Mouse (Mus musculus) hindbrain, embryonic 16.5 days (tissue): ENCODE measurements around the gene Eif4e3. TPM values are rescaled to one million over a fixed set of nuclear protein-coding genes. Genes with fewer than 3 reads are reported as not detected.

ENCODE experiments used
- ATAC-seq: fragments of 200-750 bp; cut with Nextera tagmentation; 2 replicates; pipeline ENCODE4 v1.8.0; 2017; ENCODE audit warnings: moderate TSS enrichment, moderate library complexity
- H3K27ac ChIP-seq: fragments of 300-500 bp; sonication (generic); 2 replicates; pipeline ENCODE4 v1.5.1; 2014; ENCODE audit warnings: low read depth, mild to moderate bottlenecking, control low read depth, low read length, moderate library complexity
- H3K27me3 ChIP-seq: fragments of 300-500 bp; sonication (generic); replicated peaks from 2 replicates; pipeline ENCODE4 v1.6.1; 2014; ENCODE audit warnings: low read length; ENCODE audit not compliant: control insufficient read depth, insufficient read depth
- H3K36me3 ChIP-seq: fragments of 300-500 bp; sonication (generic); 2 replicates; pipeline ENCODE4 v1.6.1; 2014; ENCODE audit warnings: mild to moderate bottlenecking, low read length, moderate library complexity, mixed read lengths; ENCODE audit not compliant: control insufficient read depth, insufficient read depth
- H3K4me1 ChIP-seq: fragments of 300-500 bp; sonication (generic); 2 replicates; pipeline ENCODE4 v1.6.1; 2014; ENCODE audit warnings: low read depth, low read length; ENCODE audit not compliant: control insufficient read depth, insufficient read depth
- H3K4me2 ChIP-seq: fragments of 300-500 bp; sonication (generic); 2 replicates; pipeline ENCODE4 v1.6.1; 2014; ENCODE audit warnings: mild to moderate bottlenecking, low read length, control low read depth, moderate library complexity
- H3K4me3 ChIP-seq: fragments of 300-500 bp; sonication (generic); 2 replicates; pipeline ENCODE4 v1.5.1; 2014; ENCODE audit warnings: mild to moderate bottlenecking, low read length, control low read depth, moderate library complexity
- H3K9ac ChIP-seq: fragments of 300-500 bp; sonication (generic); 2 replicates; pipeline ENCODE4 v1.6.1; 2014; ENCODE audit warnings: low read depth, mild to moderate bottlenecking, control low read depth, low read length, moderate library complexity
- H3K9me3 ChIP-seq: fragments of 300-500 bp; sonication (generic); 2 replicates; pipeline ENCODE4 v1.6.1; 2014; ENCODE audit warnings: mild to moderate bottlenecking, low read length, moderate library complexity; ENCODE audit not compliant: control insufficient read depth
- WGBS: fragments of 180-500 bp; shearing (Covaris S2); extraction: QIAGEN DNeasy Blood & Tissue Kit; methylation state at CpG from one replicate; pipeline ENCODE4 v1.1.7; 2014; 5-methylcytosine and 5-hydroxymethylcytosine counted together
- polyA plus RNA-seq: library from polyadenylated mRNA; unstranded; fragments of >200 nt; fragmentation: Nextera tagmentation; extraction: Ambion mirVana; gene quantifications from 2 replicates; pipeline ENCODE4 v1.2.1, GENCODE M21; 2015

Eif4e3 gene
- polyA plus RNA-seq, 1 experiment from 2014 or later, result 5.7 TPM

- Histone ChIP-seq H3K9me3 (no peaks in the 10 kb centered on the region), H3K4me1 (no peaks in the 10 kb centered on the region), H3K4me2 (no peak overlapping the region), H3K4me3 (no peak overlapping the region), H3K9ac (no peak overlapping the region), H3K27ac (no peak overlapping the region), H3K27me3 (no peaks in the 10 kb centered on the region), H3K36me3 (0 out of 2 replicates have a peak, but pooled peaks cover 2% of the 10 kb centered on the region)
- no peak for ATAC-seq
- WGBS, result 86% methylated on average over 32 of the region's 32 CpGs
Observed at GRCm38 (mm10) chr6:99632121-99632980, 34.2 kb downstream of the Eif4e3 start.

GRCm38 (mm10) chr6:99631637-99632036 lies 34.9 kb downstream of the Eif4e3 start:
- 70% methylated on average over 5 of the region's 5 CpGs for WGBS
- no peaks in the 10 kb centered on the region for H3K27me3 ChIP-seq

GRCm38 (mm10) chr6:99629726-99630458 lies 36.7 kb downstream of the Eif4e3 start:
- ATAC-seq, result no peak
- H3K9ac ChIP-seq, result no peak overlapping the region
- WGBS, result 66% methylated on average over 8 of the region's 8 CpGs

More at GRCm38 (mm10) chr6:99631637-99632036, 34.9 kb downstream of the Eif4e3 start:
- H3K27ac ChIP-seq, result no peak overlapping the region
- no peak for ATAC-seq
- no peak overlapping the region for H3K9ac ChIP-seq
- no peaks in the 10 kb centered on the region for H3K4me1 ChIP-seq
- H3K9me3 ChIP-seq, result no peaks in the 10 kb centered on the region
- H3K4me3 ChIP-seq, result no peak overlapping the region
- peaks cover 2% of the 10 kb centered on the region; the same call in 1 of the 2 replicates for H3K36me3 ChIP-seq
- no peak overlapping the region for H3K4me2 ChIP-seq

GRCm38 (mm10) chr6:99626347-99626746 lies 40.2 kb downstream of the Eif4e3 start:
- no peak for ATAC-seq
- Histone ChIP-seq H3K9ac (no peak overlapping the region), H3K36me3 (peaks cover 2% of the 10 kb centered on the region; the same call in 1 of the 2 replicates), H3K4me2 (no peak overlapping the region), H3K27me3 (peaks cover 1% of the 10 kb centered on the region; the same call in 1 of the 2 replicates), H3K4me3 (no peak overlapping the region), H3K27ac (no peak overlapping the region), H3K9me3 (no peaks in the 10 kb centered on the region), H3K4me1 (no peaks in the 10 kb centered on the region; the same call in 1 of the 2 replicates)
- WGBS, result 65% methylated on average over 2 of the region's 2 CpGs

More at GRCm38 (mm10) chr6:99629726-99630458, 36.7 kb downstream of the Eif4e3 start:
- Histone ChIP-seq H3K4me3 (no peak overlapping the region), H3K4me1 (no peaks in the 10 kb centered on the region; the same call in 1 of the 2 replicates), H3K27me3 (no peaks in the 10 kb centered on the region; the same call in 1 of the 2 replicates), H3K36me3 (peaks cover 2% of the 10 kb centered on the region; the same call in 1 of the 2 replicates), H3K9me3 (no peaks in the 10 kb centered on the region), H3K4me2 (no peak overlapping the region), H3K27ac (no peak overlapping the region)

GRCm38 (mm10) chr6:99625803-99626202 lies 40.8 kb downstream of the Eif4e3 start:
- no peaks in the 10 kb centered on the region for H3K9me3 ChIP-seq
- no peak overlapping the region for H3K4me3 ChIP-seq
- H3K27me3 ChIP-seq, result peaks cover 2% of the 10 kb centered on the region; the same call in 1 of the 2 replicates
- H3K36me3 ChIP-seq, result peaks cover 2% of the 10 kb centered on the region; the same call in 1 of the 2 replicates
- no peak overlapping the region for H3K27ac ChIP-seq
- no peak overlapping the region for H3K4me2 ChIP-seq
- 30% methylated on average over 7 of the region's 7 CpGs for WGBS
- ATAC-seq, result no peak
- no peak overlapping the region for H3K9ac ChIP-seq
- H3K4me1 ChIP-seq, result no peaks in the 10 kb centered on the region; the same call in 1 of the 2 replicates

- WGBS, result 53% methylated on average over 7 of the region's 7 CpGs
Observed at GRCm38 (mm10) chr6:99625306-99625705, 41.3 kb downstream of the Eif4e3 start.

GRCm38 (mm10) chr6:99624542-99624941 lies 42.0 kb downstream of the Eif4e3 start:
- H3K27ac ChIP-seq, result no peak overlapping the region
- WGBS, result 89% methylated on average over 3 of the region's 3 CpGs
- H3K9ac ChIP-seq, result no peak overlapping the region
- ATAC-seq, result no peak
- peaks cover 2% of the 10 kb centered on the region; the same call in 1 of the 2 replicates for H3K36me3 ChIP-seq
- no peaks in the 10 kb centered on the region for H3K9me3 ChIP-seq
- peaks cover 2% of the 10 kb centered on the region; the same call in 1 of the 2 replicates for H3K27me3 ChIP-seq
- no peaks in the 10 kb centered on the region; the same call in 1 of the 2 replicates for H3K4me1 ChIP-seq
- H3K4me3 ChIP-seq, result no peak overlapping the region
- no peak overlapping the region for H3K4me2 ChIP-seq

More at GRCm38 (mm10) chr6:99625306-99625705, 41.3 kb downstream of the Eif4e3 start:
- Histone ChIP-seq H3K27ac (no peak overlapping the region), H3K9me3 (no peaks in the 10 kb centered on the region), H3K4me2 (no peak overlapping the region), H3K4me3 (no peak overlapping the region), H3K36me3 (peaks cover 2% of the 10 kb centered on the region; the same call in 1 of the 2 replicates), H3K4me1 (no peaks in the 10 kb centered on the region; the same call in 1 of the 2 replicates), H3K9ac (no peak overlapping the region), H3K27me3 (peaks cover 2% of the 10 kb centered on the region; the same call in 1 of the 2 replicates)
- no peak for ATAC-seq

GRCm38 (mm10) chr6:99623641-99624040 lies 42.9 kb downstream of the Eif4e3 start:
- ATAC-seq, result no peak
- Histone ChIP-seq H3K36me3 (no peaks in the 10 kb centered on the region; the same call in 1 of the 2 replicates), H3K4me2 (no peak overlapping the region), H3K4me3 (no peak overlapping the region), H3K4me1 (no peaks in the 10 kb centered on the region; the same call in 1 of the 2 replicates), H3K9me3 (no peaks in the 10 kb centered on the region), H3K9ac (no peak overlapping the region), H3K27ac (no peak overlapping the region), H3K27me3 (peaks cover 2% of the 10 kb centered on the region; the same call in 1 of the 2 replicates)
- 17% methylated on average over 6 of the region's 6 CpGs for WGBS
